Mouse (Mus musculus) limb, embryonic 10.5 days (tissue): ENCODE results near the gene Mtmr1. TPM values are rescaled to one million over a fixed set of nuclear protein-coding genes. Genes with fewer than 3 reads are reported as not detected.
A peak's percentile ranks its signal among the peaks of the same experiment; 100 is the strongest.

Experiments
- DNase-seq: peaks from one replicate; pipeline ENCODE4 v3.0.0-alpha.2; 2017; ENCODE audit warnings: low spot score
- H3K27ac ChIP-seq: fragments of 300-500 bp; sonication (generic); 2 replicates; pipeline ENCODE4 v1.5.1; 2016; ENCODE audit warnings: mild to moderate bottlenecking
- H3K27me3 ChIP-seq: fragments of 300-500 bp; sonication (generic); 2 replicates; pipeline ENCODE4 v1.6.1; 2016; ENCODE audit warnings: low read depth, mild to moderate bottlenecking; ENCODE audit not compliant: poor library complexity, severe bottlenecking
- H3K36me3 ChIP-seq: fragments of 300-500 bp; sonication (generic); 2 replicates; pipeline ENCODE4 v1.6.1; 2016; ENCODE audit warnings: mild to moderate bottlenecking, moderate library complexity
- H3K4me1 ChIP-seq: fragments of 300-500 bp; sonication (generic); 2 replicates; pipeline ENCODE4 v1.6.1; 2016
- H3K4me3 ChIP-seq: fragments of 300-500 bp; sonication (generic); 2 replicates; pipeline ENCODE4 v1.5.1; 2016; ENCODE audit warnings: mild to moderate bottlenecking, moderate library complexity
- H3K9me3 ChIP-seq: fragments of 300-500 bp; sonication (generic); replicated peaks from 2 replicates; pipeline ENCODE4 v1.6.1; 2016; ENCODE audit warnings: mild to moderate bottlenecking
- WGBS: fragments of 180-500 bp; shearing (Covaris S2); methylation state at CpG from one replicate; pipeline ENCODE4 v1.1.7; 2016; 5-methylcytosine and 5-hydroxymethylcytosine counted together
- polyA plus RNA-seq: library from polyadenylated mRNA; unstranded; fragments of >200 nt; fragmentation: Nextera tagmentation; extraction: Ambion mirVana; gene quantifications from 2 replicates; pipeline ENCODE4 v1.2.1, GENCODE M21; 2016

Gene Mtmr1
- polyA plus RNA-seq, 1 experiment from 2014 or later, result 6.0 TPM

DNA sequence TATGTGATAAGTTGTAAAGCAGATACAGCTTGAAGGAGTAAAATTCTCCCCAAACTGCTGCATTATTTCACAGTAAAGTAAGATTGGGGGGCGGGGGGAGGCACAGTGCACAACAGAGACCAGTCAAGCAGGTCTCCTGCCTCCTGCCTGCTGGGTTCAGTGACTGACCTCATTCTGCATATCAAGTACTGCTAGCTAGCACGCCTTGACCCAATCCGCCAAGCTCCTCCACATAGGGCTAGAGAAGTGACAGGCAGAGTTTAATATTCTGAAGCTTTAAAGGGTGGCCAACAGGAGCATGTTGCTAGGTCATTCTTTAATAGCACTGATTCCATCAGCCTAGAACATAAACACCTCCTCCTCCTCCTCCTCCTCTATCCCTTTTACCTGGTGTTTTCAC, 48.2 kb downstream of the Mtmr1 start:
- WGBS, result 74% methylated on average over 3 of the region's 3 CpGs
- Histone ChIP-seq H3K27ac (no peak overlapping the region), H3K4me3 (no peak overlapping the region), H3K4me1 (no peaks in the 10 kb centered on the region), H3K27me3 (peaks cover 34% of the 10 kb centered on the region), H3K9me3 (no peaks in the 10 kb centered on the region), H3K36me3 (no peaks in the 10 kb centered on the region)
- DNase-seq, result no peak

DNA sequence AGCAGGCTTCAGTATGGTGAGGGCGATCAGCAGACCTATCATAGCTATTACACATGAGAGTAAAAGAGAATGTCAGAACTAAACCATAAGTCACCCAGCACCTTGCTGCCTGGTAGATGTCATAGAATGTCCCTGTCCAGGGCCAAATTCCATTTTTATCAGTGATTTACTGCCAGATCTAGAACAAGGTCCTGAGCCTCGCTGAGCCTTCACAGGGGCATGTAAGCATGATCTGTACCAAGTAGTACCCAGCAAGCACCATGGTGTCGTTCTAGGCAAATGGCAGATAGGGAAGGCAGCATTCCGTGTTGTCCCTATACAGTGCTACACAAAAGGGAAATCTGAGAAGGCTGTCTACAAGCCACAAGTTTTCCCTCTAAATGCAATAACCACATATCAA, 49.1 kb downstream of the Mtmr1 start:
- Histone ChIP-seq H3K36me3 (no peaks in the 10 kb centered on the region), H3K4me3 (no peak overlapping the region), H3K9me3 (no peaks in the 10 kb centered on the region), H3K4me1 (no peaks in the 10 kb centered on the region), H3K27ac (no peak overlapping the region), H3K27me3 (peaks cover 34% of the 10 kb centered on the region)
- no peak for DNase-seq
- WGBS, result 81% methylated on average over 4 of the region's 4 CpGs

DNA sequence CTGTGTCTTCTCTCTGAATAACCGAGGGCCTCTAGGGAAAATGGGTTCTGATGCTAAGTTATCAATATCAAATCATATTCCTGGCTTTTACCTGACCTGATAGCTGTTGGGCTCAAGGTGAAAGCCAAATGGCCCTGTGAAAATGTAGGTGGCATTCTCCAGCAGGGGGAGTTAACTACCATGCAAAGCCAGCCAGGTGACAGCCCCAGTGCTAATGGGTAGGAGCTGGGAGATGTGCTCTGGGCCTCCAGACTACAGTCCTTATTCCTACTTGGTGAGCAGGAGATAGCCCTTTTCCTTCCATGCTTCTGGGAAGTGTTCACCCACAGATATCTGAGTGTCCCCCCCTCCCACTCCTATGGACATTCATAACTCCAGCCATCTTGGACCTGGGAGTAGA, 60.3 kb downstream of the Mtmr1 start:
- Histone ChIP-seq H3K9me3 (no peaks in the 10 kb centered on the region), H3K36me3 (no peaks in the 10 kb centered on the region), H3K27me3 (peaks cover 37% of the 10 kb centered on the region; the same call in 1 of the 2 replicates), H3K4me3 (no peak overlapping the region), H3K27ac (no peak overlapping the region), H3K4me1 (no peaks in the 10 kb centered on the region)
- no peak for DNase-seq
- WGBS, result 76% methylated on average over 1 of the region's 1 CpGs

DNA sequence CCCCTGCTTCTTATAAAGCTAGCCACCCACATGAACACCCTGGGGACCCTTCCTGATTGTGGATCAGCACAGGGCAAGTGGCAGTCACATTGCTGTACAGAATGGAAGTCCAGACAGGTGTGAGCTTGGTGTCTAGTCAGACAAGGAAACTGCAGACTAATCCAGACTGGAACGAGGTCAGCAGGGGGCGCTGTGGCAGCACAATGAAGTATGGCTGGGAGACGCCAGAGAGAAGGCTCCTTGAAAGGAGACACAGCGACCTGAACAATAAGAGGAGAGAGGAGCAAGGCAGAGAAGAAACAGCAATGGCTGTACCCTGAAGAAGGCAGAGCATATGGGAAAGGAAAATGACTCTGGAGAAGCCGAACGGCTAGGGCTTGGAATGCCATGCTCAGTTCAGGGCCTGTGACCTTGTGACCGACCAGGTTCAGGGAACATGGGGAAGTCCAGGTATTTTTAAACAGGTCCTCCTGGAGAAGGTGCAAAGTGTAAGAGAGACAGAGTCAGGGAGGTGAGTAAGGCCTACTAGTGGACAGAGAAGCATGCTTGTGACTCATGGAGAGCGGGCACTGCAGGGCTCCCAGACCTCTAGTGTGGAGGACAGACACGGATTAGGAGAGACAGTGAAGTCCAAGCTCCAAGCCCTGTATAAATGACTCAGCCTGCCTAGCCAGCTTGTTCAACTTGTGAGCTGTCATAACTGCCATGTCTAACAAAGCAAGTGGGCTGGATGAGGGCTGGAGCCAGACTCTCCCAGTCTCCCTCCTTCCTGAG, 61.4 kb downstream of the Mtmr1 start:
- H3K4me1 ChIP-seq, result no peaks in the 10 kb centered on the region
- no peaks in the 10 kb centered on the region for H3K36me3 ChIP-seq
- DNase-seq, result peak; percentile 83
- H3K27ac ChIP-seq, result no peak overlapping the region
- H3K4me3 ChIP-seq, result no peak overlapping the region
- no peaks in the 10 kb centered on the region for H3K9me3 ChIP-seq
- WGBS, result 49% methylated on average over 9 of the region's 9 CpGs
- peaks cover 30% of the 10 kb centered on the region; the same call in 1 of the 2 replicates for H3K27me3 ChIP-seq

DNA sequence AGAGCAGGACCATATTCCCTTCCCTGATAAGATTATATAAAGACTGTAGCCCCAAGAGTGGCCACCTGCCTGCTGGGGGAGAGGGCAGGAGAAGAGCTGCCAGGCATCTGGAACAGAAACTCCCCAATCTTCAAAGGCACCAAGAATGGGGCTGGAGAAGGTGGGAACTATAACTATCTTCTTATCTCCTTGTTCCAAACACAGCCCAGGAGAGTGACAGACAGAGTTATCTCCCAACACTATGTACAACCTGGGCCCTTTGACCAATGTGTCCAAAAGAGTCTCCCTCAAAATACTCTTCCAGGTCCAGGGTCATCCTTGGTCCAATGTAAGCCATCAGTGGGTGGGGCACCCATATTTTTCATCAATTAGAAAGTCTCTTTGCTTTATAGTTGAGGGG, 62.9 kb downstream of the Mtmr1 start:
- Histone ChIP-seq H3K36me3 (no peaks in the 10 kb centered on the region), H3K4me3 (no peak overlapping the region), H3K9me3 (no peaks in the 10 kb centered on the region), H3K27me3 (peaks cover 22% of the 10 kb centered on the region; the same call in 1 of the 2 replicates), H3K4me1 (no peaks in the 10 kb centered on the region), H3K27ac (no peak overlapping the region)
- no peak for DNase-seq

DNA sequence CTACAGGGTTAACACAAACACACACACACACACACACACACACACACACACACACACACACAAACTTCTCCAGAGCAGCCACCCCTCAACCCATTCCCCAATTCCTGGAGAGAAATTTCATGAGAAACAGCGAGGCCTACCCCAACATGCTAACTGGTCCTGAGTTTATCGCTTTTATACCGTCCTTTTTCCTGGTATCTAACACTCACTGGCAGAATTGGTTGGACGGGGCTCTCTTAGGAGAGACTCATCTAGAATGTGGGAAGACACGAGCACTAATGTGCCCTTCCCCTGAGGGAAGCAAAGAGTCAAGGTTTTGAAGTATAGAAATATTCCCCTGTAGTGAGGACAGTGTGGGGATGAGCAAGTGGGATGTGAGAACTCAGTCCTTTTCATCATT, 66.3 kb downstream of the Mtmr1 start:
- DNase-seq, result no peak
- Histone ChIP-seq H3K36me3 (no peaks in the 10 kb centered on the region), H3K9me3 (no peaks in the 10 kb centered on the region), H3K27me3 (peaks cover 27% of the 10 kb centered on the region; the same call in 1 of the 2 replicates), H3K4me3 (no peak overlapping the region), H3K27ac (no peak overlapping the region), H3K4me1 (no peaks in the 10 kb centered on the region)
- WGBS, result 84% methylated on average over 5 of the region's 5 CpGs

DNA sequence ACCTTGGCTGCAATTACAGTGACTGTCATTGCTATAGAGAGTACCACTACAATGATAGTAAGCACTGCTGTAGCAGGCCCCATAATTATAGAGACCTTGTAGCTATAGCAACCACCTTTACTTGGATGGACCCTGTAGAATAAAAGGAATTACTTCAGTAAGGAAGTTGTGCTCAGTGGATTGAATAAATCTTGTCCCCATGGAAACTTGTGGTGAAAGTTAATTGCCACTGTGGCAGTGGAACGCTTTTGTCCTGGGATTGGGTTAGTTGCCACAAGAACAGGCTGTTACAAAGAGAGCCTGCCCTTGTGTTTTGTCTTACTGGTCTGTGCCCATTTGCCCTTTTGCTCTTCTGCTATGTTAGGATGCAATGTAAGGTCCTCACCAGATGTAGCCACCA, 69.9 kb downstream of the Mtmr1 start:
- DNase-seq, result no peak
- Histone ChIP-seq H3K27ac (no peak overlapping the region), H3K4me3 (no peak overlapping the region), H3K4me1 (no peaks in the 10 kb centered on the region), H3K9me3 (no peaks in the 10 kb centered on the region), H3K27me3 (peaks cover 25% of the 10 kb centered on the region; the same call in 1 of the 2 replicates), H3K36me3 (0 out of 2 replicates have a peak, but pooled peaks cover 2% of the 10 kb centered on the region)
- 89% methylated on average over 1 of the region's 1 CpGs for WGBS

DNA sequence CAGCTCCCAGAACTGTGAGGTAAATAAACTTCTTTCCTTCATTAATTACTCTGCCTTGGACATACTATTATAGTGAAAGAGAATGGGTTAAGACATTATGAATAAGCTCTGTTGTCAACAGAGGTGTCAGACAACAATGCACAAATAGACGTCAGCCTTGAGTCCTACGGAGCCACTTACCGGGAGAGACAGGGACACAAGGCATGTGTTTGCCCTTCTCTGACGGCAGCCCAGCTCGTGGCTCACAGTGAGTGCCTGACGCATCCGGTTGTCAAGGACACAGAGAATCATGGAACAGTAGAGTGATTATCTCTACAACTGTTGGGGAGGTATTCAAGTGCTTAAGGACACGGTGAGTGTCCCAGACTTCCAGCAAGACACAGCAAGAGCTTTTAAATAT, 70.3 kb downstream of the Mtmr1 start:
- peaks cover 25% of the 10 kb centered on the region; the same call in 1 of the 2 replicates for H3K27me3 ChIP-seq
- no peak overlapping the region for H3K4me3 ChIP-seq
- no peaks in the 10 kb centered on the region for H3K9me3 ChIP-seq
- no peaks in the 10 kb centered on the region for H3K4me1 ChIP-seq
- 83% methylated on average over 8 of the region's 8 CpGs for WGBS
- H3K27ac ChIP-seq, result no peak overlapping the region
- 0 out of 2 replicates have a peak, but pooled peaks cover 2% of the 10 kb centered on the region for H3K36me3 ChIP-seq
- DNase-seq, result no peak

DNA sequence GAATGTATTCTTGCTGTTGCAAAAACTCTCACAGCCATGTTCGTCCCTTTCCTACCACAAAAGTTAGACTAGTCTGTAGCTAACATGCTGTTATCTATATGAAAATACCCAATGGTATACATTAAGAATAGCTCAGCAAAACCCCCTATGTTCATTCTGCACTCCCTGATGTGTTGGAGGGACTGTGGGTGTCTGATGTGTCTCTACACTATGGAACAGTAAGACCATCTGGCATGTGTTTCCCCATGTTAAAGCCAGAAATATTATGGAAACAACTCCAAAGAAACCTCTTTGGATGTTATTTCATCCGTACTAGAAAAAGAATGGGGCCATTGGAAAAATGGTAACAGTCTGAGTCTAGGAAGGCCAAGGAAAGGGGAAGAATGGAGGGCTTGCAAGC, 71.0 kb downstream of the Mtmr1 start:
- Histone ChIP-seq H3K4me3 (no peak overlapping the region), H3K9me3 (no peaks in the 10 kb centered on the region), H3K27me3 (peaks cover 27% of the 10 kb centered on the region; the same call in 1 of the 2 replicates), H3K36me3 (peaks cover 5% of the 10 kb centered on the region; the same call in 1 of the 2 replicates), H3K27ac (no peak overlapping the region), H3K4me1 (no peaks in the 10 kb centered on the region)
- WGBS, result 94% methylated on average over 2 of the region's 2 CpGs
- DNase-seq, result no peak

DNA sequence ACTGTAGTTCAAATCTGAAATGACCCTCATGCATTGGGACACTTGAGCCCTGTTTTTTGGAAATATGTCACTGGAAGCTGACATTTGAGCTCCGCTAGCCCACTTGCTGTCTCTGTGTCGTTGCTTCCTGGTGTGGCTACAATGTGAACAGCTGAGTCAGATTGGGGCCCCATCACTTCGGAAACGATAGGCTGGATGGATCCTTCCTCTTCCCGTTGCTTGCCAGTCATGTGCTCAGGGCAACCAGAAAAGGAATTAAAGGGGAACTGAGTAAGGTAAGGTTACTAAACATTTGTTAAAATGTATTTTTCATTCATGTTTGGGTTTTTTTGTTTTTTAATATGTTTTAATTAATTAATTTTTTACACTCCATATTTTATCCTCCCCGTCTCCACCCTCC, 74.9 kb downstream of the Mtmr1 start:
- no peak overlapping the region for H3K27ac ChIP-seq
- H3K36me3 ChIP-seq, result peaks cover 8% of the 10 kb centered on the region; the same call in 1 of the 2 replicates
- no peak overlapping the region for H3K4me3 ChIP-seq
- H3K9me3 ChIP-seq, result no peaks in the 10 kb centered on the region
- H3K27me3 ChIP-seq, result peaks cover 25% of the 10 kb centered on the region; the same call in 1 of the 2 replicates
- 92% methylated on average over 6 of the region's 6 CpGs for WGBS
- no peaks in the 10 kb centered on the region for H3K4me1 ChIP-seq
- no peak for DNase-seq

DNA sequence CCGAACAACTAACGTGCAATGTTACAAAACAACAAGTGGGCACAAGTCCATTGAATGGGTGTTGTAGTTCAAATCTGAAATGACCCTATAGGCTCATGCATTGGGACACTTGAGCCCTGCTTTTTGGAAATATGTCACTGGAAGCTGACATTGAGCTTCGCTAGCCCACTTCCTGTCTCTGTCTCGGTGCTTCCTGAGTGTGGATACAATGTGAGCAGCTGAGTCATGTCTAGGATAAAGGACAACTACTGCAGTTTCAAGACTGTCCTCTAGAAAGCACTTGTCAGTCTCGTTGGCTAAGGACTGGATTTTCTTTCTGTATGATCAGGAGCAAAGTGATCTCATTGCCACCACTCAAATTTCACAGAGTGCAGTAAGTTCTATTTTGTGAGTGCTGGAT, 78.4 kb downstream of the Mtmr1 start:
- Histone ChIP-seq H3K27me3 (peaks cover 35% of the 10 kb centered on the region; the same call in 1 of the 2 replicates), H3K9me3 (no peaks in the 10 kb centered on the region), H3K27ac (no peak overlapping the region), H3K4me3 (no peak overlapping the region), H3K4me1 (no peaks in the 10 kb centered on the region), H3K36me3 (peaks cover 5% of the 10 kb centered on the region; the same call in 1 of the 2 replicates)
- DNase-seq, result no peak
- 89% methylated on average over 5 of the region's 5 CpGs for WGBS

DNA sequence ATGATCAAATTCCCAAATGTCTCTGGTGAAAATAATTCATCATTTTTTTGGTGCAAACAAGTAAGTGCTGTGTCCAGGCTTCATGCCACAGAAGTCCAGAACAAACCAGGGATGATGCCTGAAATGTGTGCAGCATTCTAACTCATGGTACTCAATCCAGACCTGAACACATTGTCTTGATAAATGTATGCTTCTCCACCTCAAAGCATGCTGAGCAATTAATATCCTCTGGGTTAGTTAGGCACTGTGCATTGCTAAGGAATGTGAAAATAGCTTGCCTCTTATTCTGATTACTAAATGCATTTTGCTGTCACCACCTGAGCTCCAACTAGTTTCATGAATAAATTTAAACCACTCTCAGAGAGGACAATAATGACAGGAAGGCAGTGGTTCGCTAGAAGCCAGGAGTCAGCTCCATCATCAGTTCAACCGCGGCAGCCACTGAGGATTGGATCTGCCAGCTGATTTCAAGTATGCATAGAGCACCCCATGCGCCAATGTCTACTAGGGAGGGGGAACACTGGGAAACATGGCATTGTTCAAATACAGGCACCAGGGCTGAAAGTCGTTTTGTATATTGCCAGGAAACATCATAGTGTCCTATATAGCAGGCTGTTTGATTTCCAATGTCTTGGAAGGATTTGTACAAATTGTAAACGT, 91.6 kb downstream of the Mtmr1 start:
- no peak for DNase-seq

DNA sequence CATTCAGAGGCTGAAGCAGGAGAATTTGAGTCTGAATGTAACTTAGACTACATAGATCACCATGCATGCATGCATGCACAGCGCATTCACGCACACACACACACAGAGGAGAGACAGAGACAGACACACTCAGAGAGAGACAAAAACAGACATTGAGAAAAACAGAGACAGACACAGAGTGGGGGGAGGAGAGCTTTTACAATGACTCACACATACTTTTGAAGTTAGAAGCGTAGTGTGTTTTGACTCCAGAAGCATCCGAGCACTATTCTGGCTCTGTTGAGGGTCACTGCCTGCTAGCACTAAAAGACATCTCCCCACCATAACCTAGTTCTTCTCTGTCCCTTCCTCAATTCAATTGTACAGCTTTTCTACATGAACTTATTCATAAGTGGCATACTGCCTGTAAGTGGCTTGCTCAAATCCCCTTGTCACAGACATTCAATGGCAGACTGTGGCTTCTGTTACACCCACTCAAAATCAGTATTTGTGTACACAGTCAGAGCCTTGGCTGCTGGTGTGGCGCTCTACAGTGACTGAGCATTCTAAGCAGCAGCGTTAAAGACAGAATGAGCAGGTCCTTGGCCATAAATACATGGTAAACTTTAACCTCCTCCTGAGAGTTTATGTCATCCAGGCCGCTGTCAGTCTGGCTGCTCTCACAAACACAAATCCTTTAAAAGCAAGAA, 99.7 kb downstream of the Mtmr1 start:
- H3K4me1 ChIP-seq, result no peaks in the 10 kb centered on the region
- peaks cover 36% of the 10 kb centered on the region; the same call in 1 of the 2 replicates for H3K27me3 ChIP-seq
- 88% methylated on average over 7 of the region's 7 CpGs for WGBS

More for the DNA sequence above, 91.6 kb downstream of the Mtmr1 start:
- WGBS, result 86% methylated on average over 6 of the region's 6 CpGs
- H3K4me3 ChIP-seq, result no peak overlapping the region
- H3K27me3 ChIP-seq, result peaks cover 4% of the 10 kb centered on the region; the same call in 1 of the 2 replicates
- H3K9me3 ChIP-seq, result no peaks in the 10 kb centered on the region
- H3K27ac ChIP-seq, result no peak overlapping the region
- H3K4me1 ChIP-seq, result no peaks in the 10 kb centered on the region
- no peaks in the 10 kb centered on the region for H3K36me3 ChIP-seq

More for the DNA sequence above, 99.7 kb downstream of the Mtmr1 start:
- no peak overlapping the region for H3K4me3 ChIP-seq
- no peak for DNase-seq
- no peaks in the 10 kb centered on the region for H3K9me3 ChIP-seq
- no peaks in the 10 kb centered on the region for H3K36me3 ChIP-seq
- no peak overlapping the region for H3K27ac ChIP-seq
